Mouse (Mus musculus) myocyte (in vitro differentiated cells): ENCODE results near the gene Acoxl. TPM values are rescaled to one million over a fixed set of nuclear protein-coding genes. Genes with fewer than 3 reads are reported as not detected.

ENCODE experiments used
- H3K27me3 ChIP-seq: one replicate; pipeline ENCODE4 v1.6.1; 2011; ENCODE audit not compliant: control insufficient read depth, insufficient read depth, insufficient read length
- H3K36me3 ChIP-seq: one replicate; pipeline ENCODE4 v1.6.1; 2011; ENCODE audit not compliant: control insufficient read depth, insufficient read depth
- H3K4me2 ChIP-seq: one replicate; pipeline ENCODE4 v1.6.1; 2011; ENCODE audit warnings: low read depth, control low read depth
- H3K4me3 ChIP-seq: one replicate; pipeline ENCODE4 v1.5.1; 2011; ENCODE audit warnings: mild to moderate bottlenecking, control low read depth, moderate library complexity
- H3K79me2 ChIP-seq: one replicate; pipeline ENCODE4 v1.6.1; 2011; ENCODE audit not compliant: control insufficient read depth, insufficient read depth
- H3ac ChIP-seq: one replicate; pipeline ENCODE4 v1.6.1; 2011; ENCODE audit not compliant: control insufficient read depth, insufficient read length
- CEBPB ChIP-seq: IDR thresholded peaks from 2 replicates; pipeline ENCODE4 v1.6.1; 2011; ENCODE audit warnings: mild to moderate bottlenecking, moderate library complexity; ENCODE audit not compliant: poor library complexity, insufficient read depth, severe bottlenecking
- E2F4 ChIP-seq: IDR thresholded peaks from one replicate; pipeline ENCODE4 v1.6.1; 2011; ENCODE audit warnings: mild to moderate bottlenecking, control low read depth, moderate library complexity; ENCODE audit not compliant: insufficient read depth
- MAX ChIP-seq: IDR thresholded peaks from one replicate; pipeline ENCODE4 v1.6.1; 2011; ENCODE audit warnings: low read depth, mild to moderate bottlenecking, control low read depth
- MYOD1 ChIP-seq, 3 experiments: IDR thresholded peaks; one replicate each; pipeline ENCODE4 v1.6.1; 2011; ENCODE audit warnings: control low read depth in 2 of 3, low read depth in 2 of 3, mild to moderate bottlenecking in 2 of 3, moderate library complexity in 1 of 3; ENCODE audit not compliant: insufficient read length in 2 of 3, control insufficient read depth in 1 of 3
- MYOG ChIP-seq, 3 experiments: IDR thresholded peaks; one replicate each; pipeline ENCODE4 v1.6.1; 2011; ENCODE audit warnings: control low read depth in 2 of 3, low read depth in 2 of 3, mild to moderate bottlenecking in 2 of 3; ENCODE audit not compliant: insufficient read length in 2 of 3, control insufficient read depth in 1 of 3, insufficient read depth in 1 of 3
- POLR2A ChIP-seq: IDR thresholded peaks from one replicate; pipeline ENCODE4 v1.6.1; 2011; ENCODE audit warnings: low read depth, mild to moderate bottlenecking, control low read depth, moderate library complexity; ENCODE audit not compliant: insufficient read length
- POLR2AphosphoS2 ChIP-seq: IDR thresholded peaks from one replicate; pipeline ENCODE4 v1.6.1; 2011; ENCODE audit warnings: low read depth, control low read depth; ENCODE audit not compliant: insufficient read length
- REST ChIP-seq: IDR thresholded peaks from one replicate; pipeline ENCODE4 v1.6.1; 2011; ENCODE audit warnings: mild to moderate bottlenecking, control low read depth, moderate library complexity; ENCODE audit not compliant: insufficient read depth, insufficient read length
- SRF ChIP-seq: IDR thresholded peaks from one replicate; pipeline ENCODE4 v1.6.1; 2011; ENCODE audit warnings: low read depth; ENCODE audit not compliant: control insufficient read depth, insufficient read length
- TCF12 ChIP-seq: IDR thresholded peaks from one replicate; pipeline ENCODE4 v1.6.1; 2011; ENCODE audit warnings: mild to moderate bottlenecking, control low read depth; ENCODE audit not compliant: poor library complexity, insufficient read depth, severe bottlenecking
- TCF3 ChIP-seq: IDR thresholded peaks from one replicate; pipeline ENCODE4 v1.6.1; 2011; ENCODE audit warnings: low read depth, control low read depth; ENCODE audit not compliant: insufficient read length
- USF1 ChIP-seq: IDR thresholded peaks from one replicate; pipeline ENCODE4 v1.6.1; 2011; ENCODE audit warnings: low read depth, mild to moderate bottlenecking, control low read depth, moderate library complexity
- polyA plus RNA-seq: library from polyadenylated mRNA; unstranded; fragments of >200 nt; fragmentation: generic; extraction: Trizol; gene quantifications from one replicate; pipeline ENCODE4 v1.2.1, GENCODE M21; 2012; ENCODE audit warnings: missing spikeins

Gene Acoxl
- polyA plus RNA-seq, 1 experiment, result 0.01 TPM

DNA sequence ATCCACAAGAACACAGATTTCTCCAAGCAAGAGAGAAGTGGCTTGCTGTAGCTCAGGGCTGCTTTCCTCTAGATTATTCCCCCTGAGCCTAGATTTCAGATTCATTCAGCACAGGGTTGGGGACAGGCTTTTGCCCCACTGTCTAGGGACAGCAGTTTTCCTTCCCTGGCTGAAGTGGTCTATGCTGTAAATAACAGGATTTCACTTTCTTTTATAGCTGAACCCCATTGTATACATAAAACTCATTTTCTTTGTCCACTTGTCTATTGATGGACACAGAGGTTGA, 182.2 kb downstream of the Acoxl start:
- Histone ChIP-seq H3K4me3 (no peak overlapping the region), H3K4me2 (no peak overlapping the region), H3K36me3 (no peaks in the 10 kb centered on the region), H3ac (no peak overlapping the region), H3K79me2 (no peaks in the 10 kb centered on the region), H3K27me3 (peaks cover 10% of the 10 kb centered on the region)
- TF ChIP-seq TCF3 (no peak), MAX (no peak), MYOD1 (IDR thresholded peaks at IDR 0.05; ENCODE audit: control insufficient read depth in 1 of 3, insufficient read length in 2 of 3, low read depth in 2 of 3) (no peak), POLR2AphosphoS2 (no peak), TCF12 (no peak), E2F4 (no peak), CEBPB (no peak), MYOG (IDR thresholded peaks at IDR 0.05; ENCODE audit: control insufficient read depth in 1 of 3, insufficient read depth in 1 of 3, insufficient read length in 2 of 3, low read depth in 2 of 3) (no peak), USF1 (no peak)

DNA sequence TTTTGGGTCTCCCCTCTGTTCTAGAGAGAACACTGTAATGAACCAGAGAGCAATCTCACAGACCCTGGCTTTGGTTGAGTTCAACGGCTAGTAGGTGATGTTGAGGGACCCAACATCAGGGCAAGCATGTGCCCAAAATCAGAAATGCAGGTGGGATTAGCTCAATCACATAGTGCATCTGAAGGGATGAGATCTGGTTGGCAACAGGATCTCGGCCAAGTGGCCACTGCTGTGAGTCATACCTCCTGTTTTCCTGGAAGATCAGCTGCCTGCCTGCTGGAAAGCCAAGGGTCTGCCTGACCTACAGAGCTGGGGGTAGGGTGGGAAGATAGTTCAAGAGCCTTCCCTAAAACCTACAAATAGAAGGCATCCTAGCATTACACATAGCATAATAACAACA, 185.2 kb downstream of the Acoxl start:
- H3K4me3 ChIP-seq, result no peak overlapping the region
- H3K27me3 ChIP-seq, result peaks cover 10% of the 10 kb centered on the region
- no peak overlapping the region for H3K4me2 ChIP-seq
- TF ChIP-seq CEBPB (no peak), REST (no peak)
- H3K79me2 ChIP-seq, result no peaks in the 10 kb centered on the region
- H3K36me3 ChIP-seq, result no peaks in the 10 kb centered on the region
- H3ac ChIP-seq, result no peak overlapping the region

DNA sequence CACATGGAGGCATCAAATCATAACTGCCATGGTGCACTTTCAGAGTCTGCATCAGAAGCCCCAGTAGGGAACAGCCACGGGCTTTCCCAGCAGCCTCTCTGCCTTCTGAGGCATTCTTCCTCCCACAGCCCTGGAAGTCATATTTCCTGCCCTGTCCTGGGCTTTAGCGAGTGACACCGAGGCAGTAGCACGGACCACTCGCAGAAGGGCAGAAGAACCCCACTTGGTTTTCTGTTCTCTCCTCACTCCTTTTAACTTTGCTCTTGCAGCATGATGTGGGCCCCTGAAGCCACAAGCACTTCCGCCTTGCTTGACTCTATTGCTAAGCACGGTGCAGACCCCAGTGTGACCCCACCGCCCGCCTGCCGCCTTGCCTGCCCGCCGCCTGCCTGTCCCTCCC, 189.0 kb downstream of the Acoxl start:
- Histone ChIP-seq H3K79me2 (no peaks in the 10 kb centered on the region), H3K4me3 (no peak overlapping the region), H3K36me3 (no peaks in the 10 kb centered on the region), H3K4me2 (no peak overlapping the region), H3K27me3 (no peaks in the 10 kb centered on the region), H3ac (no peak overlapping the region)
- TF ChIP-seq TCF3, result no peak
- TF ChIP-seq MAX, result no peak
- no peak for TF ChIP-seq E2F4
- TF ChIP-seq USF1, result no peak
- no peak for TF ChIP-seq MYOD1 (IDR thresholded peaks at IDR 0.05; ENCODE audit: control insufficient read depth in 1 of 3, insufficient read length in 2 of 3, low read depth in 2 of 3)
- no peak for TF ChIP-seq REST
- TF ChIP-seq MYOG (IDR thresholded peaks at IDR 0.05; ENCODE audit: control insufficient read depth in 1 of 3, insufficient read depth in 1 of 3, insufficient read length in 2 of 3, low read depth in 2 of 3), result no peak
- TF ChIP-seq CEBPB, result no peak
- TF ChIP-seq SRF, result no peak
- TF ChIP-seq TCF12, result no peak

DNA sequence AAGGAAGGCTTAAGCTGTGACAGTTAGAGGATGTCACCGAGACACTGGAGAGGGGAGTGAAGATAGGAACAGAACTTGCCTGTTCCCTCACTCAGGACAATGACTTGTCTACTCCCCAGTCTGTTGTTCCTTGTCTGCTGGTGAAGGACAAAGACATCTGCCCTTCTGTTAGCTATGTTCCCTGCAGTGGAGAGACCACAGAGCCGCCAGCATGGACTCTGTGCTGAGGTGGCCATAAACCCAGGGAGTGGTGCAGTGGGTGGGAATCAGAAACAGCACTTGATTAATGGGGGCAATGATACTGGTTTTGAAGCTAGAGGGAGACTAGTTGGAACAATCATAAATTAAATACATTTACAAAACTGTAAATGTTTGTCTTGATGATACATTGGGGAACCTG, 191.3 kb downstream of the Acoxl start:
- Histone ChIP-seq H3K4me2 (no peak overlapping the region), H3K36me3 (no peaks in the 10 kb centered on the region), H3K27me3 (no peaks in the 10 kb centered on the region), H3ac (no peak overlapping the region), H3K4me3 (no peak overlapping the region), H3K79me2 (no peaks in the 10 kb centered on the region)
- TF ChIP-seq USF1 (no peak), TCF3 (no peak), MYOG (IDR thresholded peaks at IDR 0.05; ENCODE audit: control insufficient read depth in 1 of 3, insufficient read depth in 1 of 3, insufficient read length in 2 of 3, low read depth in 2 of 3) (no peak), CEBPB (no peak), E2F4 (no peak), REST (no peak), SRF (no peak)

DNA sequence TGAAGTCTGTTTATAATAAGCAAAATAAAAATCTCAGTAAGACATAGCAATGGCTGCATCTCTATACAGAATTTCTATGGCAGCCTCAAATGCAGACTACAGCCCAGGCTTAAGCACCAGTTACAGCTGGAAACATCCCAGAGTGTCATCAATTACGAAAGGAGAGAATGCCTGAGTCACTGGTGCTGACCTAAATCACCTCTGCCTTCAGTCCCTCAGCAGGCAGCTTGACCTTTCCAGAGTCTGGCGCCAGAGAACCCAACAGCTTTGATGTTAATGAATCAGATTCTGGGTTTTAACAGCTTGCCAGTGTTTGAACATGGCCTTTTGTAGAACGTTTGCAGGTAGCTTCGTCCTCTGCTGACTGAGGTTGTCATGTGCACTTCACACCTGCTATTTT, 193.4 kb downstream of the Acoxl start:
- Histone ChIP-seq H3K36me3 (no peaks in the 10 kb centered on the region), H3K27me3 (peaks cover 7% of the 10 kb centered on the region), H3K4me3 (no peak overlapping the region), H3K4me2 (no peak overlapping the region), H3K79me2 (no peaks in the 10 kb centered on the region), H3ac (no peak overlapping the region)
- TF ChIP-seq MYOD1 (IDR thresholded peaks at IDR 0.05; ENCODE audit: control insufficient read depth in 1 of 3, insufficient read length in 2 of 3, low read depth in 2 of 3) (no peak), TCF12 (no peak), TCF3 (no peak), CEBPB (no peak), MYOG (IDR thresholded peaks at IDR 0.05; ENCODE audit: control insufficient read depth in 1 of 3, insufficient read depth in 1 of 3, insufficient read length in 2 of 3, low read depth in 2 of 3) (no peak)

- no peaks in the 10 kb centered on the region for H3K79me2 ChIP-seq
- no peak overlapping the region for H3K4me2 ChIP-seq
- no peaks in the 10 kb centered on the region for H3K36me3 ChIP-seq
- TF ChIP-seq SRF (no peak), TCF3 (no peak), TCF12 (no peak), POLR2A (no peak), E2F4 (no peak), MYOD1 (IDR thresholded peaks at IDR 0.05; ENCODE audit: control insufficient read depth in 1 of 3, insufficient read length in 2 of 3, low read depth in 2 of 3) (no peak), MAX (no peak), MYOG (IDR thresholded peaks at IDR 0.05; ENCODE audit: control insufficient read depth in 1 of 3, insufficient read depth in 1 of 3, insufficient read length in 2 of 3, low read depth in 2 of 3) (no peak), POLR2AphosphoS2 (no peak), CEBPB (no peak), USF1 (no peak), REST (no peak)
- H3K4me3 ChIP-seq, result no peak overlapping the region
- peaks cover 7% of the 10 kb centered on the region for H3K27me3 ChIP-seq
- H3ac ChIP-seq, result no peak overlapping the region
These were observed 194.8 kb downstream of the Acoxl start for GRCm38 (mm10) chr2:128033503-128033902.
